Mouse (Mus musculus): ENCODE data around the gene Arhgap33. TPM values are rescaled to one million over a fixed set of nuclear protein-coding genes. Genes with fewer than 3 reads are reported as not detected.
"Not testable (repeated sequence)": the region's sequence is repeated elsewhere in the genome, so short reads cannot be mapped to it uniquely, and the experiment has no call there.

Arhgap33 gene
- total RNA-seq, 2 experiments from 2014 or later, result 0.31 to 0.47 TPM

DNA sequence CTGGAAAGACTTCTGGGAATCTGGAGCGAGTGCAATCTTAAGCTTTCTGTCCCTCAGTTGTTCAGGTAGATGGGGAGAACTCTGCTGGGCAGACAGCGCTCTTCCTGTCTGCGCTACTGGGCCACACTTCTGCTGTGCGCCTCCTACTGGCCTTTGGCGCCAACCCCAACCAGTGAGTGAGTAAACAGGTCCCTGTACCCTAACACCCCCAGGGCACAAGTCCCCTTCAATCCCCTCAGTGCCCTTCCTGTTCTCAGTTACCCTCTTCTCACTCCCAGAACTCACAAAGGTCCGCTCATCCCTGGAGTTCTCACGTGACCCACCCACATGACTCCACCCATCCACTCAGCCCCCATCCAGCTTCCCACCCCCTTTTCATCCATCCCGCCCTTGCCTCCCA is 16.5 kb downstream of the Arhgap33 start:
- intact Hi-C loops (cut with DNase I), result no loop called here
- TF ChIP-seq CTCF (IDR thresholded peaks at IDR 0.05), result no peak
- H3K4me3 ChIP-seq, result no peak overlapping the region
- H3K27ac ChIP-seq, result no peak overlapping the region
- no peak for DNase-seq

DNA sequence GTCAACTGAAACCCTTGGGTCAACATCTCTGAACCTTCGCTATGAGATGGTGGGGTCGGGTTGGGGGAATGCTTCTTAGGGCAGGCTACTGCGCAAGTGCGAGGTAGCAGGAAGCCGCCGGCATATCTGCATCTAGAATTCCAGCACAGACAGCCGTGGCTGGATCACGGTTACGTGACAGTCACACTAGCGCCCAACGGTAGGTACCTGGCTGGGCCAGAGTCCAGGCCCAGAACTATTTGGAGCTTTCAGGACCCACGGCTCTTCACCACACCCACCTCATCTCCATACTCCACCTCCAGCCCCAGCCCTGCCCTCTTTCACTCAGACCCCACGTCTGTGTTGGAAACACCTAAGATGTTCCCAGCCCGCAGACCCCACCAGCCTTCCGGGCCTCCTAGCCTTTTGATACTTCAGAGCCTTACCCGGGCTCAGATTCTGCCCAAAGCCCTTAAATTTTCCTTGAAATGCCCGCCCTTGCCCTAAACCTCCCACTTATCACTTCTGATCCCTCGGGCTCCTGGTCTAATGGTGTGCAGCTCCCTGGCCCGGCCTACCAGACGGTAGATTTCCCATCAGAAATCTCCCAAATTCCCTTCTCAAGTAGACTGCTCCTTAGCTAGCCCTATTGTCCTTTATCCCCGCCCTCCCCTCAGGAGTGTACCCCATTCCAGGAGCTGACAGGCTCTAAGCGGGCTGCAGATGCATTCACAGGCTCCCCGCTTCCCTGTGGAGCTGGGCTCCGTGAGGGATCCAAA is 19.7 kb downstream of the Arhgap33 start:
- no peak for DNase-seq
- intact Hi-C loops (cut with DNase I), result no loop called here
- no peak for TF ChIP-seq CTCF (IDR thresholded peaks at IDR 0.05)
- no peak overlapping the region for H3K4me3 ChIP-seq
- no peak overlapping the region for H3K27ac ChIP-seq

DNA sequence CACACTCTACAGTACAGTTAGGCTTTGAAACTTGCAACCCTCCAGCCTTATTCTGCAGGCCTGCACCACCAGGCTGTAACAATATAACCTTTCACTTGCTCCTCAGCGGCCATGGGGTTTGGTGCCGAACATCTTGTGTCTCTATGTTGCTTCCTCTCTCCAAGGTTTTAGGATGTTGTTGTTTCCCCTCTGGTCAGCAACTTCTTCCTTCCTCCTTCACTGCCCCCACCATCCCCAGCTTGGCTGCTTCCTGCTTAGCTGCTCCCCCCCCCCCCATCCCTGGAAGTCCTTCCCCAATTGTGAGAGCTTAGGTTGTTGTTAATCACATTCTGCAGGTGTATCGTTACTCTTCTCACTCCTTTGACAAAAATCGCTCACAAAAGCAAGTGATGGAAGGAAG is 26.8 kb downstream of the Arhgap33 start:
- intact Hi-C loops (cut with DNase I), result no loop called here
- TF ChIP-seq CTCF (IDR thresholded peaks at IDR 0.05), result no peak
- no peak for DNase-seq
- H3K27ac ChIP-seq, result no peak overlapping the region
- H3K4me3 ChIP-seq, result no peak overlapping the region

DNA sequence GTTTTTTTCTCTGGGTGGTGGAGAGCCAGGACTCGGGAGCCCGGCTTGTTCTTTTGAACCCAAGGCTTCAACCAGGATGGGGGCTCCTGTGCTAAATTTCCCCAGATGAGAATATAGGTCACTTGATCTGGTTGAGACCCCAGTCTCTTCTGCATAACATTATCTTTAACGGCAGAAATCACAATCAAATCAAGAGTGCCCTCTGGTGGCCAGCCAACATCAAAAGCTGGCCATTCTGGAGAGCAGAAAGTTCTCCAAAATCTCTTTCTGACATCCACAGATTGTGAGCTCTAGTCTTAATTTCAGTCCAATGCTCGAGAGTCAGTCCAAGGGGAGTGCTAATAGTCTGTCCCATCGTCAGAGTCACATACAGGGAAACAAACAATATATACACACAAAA is 33.7 kb downstream of the Arhgap33 start:
- DNase-seq; H3K27ac ChIP-seq; intact Hi-C loops (cut with DNase I); H3K4me3 ChIP-seq: not testable (repeated sequence)

DNA sequence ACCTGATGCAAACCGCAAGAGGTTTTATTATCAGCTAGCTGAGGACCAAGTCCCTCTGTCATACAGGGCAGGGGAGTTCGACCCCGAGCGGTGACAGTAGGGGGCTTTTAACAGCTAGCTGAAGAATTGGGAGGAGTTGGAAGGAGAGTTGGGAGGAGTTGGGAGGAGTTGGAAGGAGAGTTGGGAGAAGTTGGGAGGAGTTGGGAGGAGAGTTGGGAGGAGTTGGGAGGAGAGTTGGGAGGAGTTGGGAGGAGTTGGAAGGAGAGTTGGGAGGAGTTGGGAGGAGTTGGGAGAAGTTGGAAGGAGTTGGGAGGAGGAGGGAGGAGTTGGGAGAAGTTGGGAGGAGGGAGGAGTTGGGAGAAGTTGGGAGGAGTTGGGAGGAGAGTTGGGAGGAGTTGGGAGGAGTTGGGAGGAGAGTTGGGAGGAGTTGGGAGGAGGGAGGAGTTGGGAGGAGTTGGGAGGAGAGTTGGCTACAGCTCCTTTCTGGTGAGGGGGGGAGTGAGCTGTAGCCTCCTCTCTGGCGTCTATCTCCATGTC is 39.3 kb downstream of the Arhgap33 start:
- H3K4me3 ChIP-seq; H3K27ac ChIP-seq; intact Hi-C loops (cut with DNase I); DNase-seq: not testable (repeated sequence)

DNA sequence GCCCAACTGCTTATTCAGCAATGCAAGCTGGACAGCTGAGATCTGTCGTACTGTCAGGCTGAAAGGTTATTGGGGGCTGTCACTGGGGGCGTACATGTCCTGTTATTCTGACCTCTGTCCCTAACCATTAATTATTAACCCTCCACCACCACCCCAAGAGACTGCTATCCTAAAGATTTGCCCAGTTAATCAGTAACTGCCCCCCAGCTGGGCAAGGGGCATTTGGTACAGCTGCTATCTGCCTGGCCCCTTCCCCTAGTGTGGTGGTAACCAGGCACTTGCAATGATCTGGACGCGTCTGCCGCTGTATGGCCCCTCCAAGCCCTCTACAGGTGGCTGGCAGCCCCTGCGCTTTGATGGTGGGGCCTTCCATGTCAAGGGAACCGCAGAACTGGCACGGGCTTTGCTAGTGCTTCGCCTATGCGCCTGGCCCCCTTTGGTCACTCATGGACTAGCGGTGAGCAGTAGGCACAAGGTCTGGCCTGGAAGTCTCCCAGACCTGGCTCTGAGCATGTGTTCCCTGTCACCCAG is 41.4 kb downstream of the Arhgap33 start, which contains the start of gene Prodh2:
Gene Prodh2, plus strand, starts transcription at position 222 of the 531 bp plus-strand sequence.
- no peak within 1 kb of the TSS for H3K4me3 ChIP-seq
- TF ChIP-seq CTCF (IDR thresholded peaks at IDR 0.05), result no peak
- no peak within 1 kb of the TSS for H3K27ac ChIP-seq
- DNase-seq, result no peak
- intact Hi-C loops (cut with DNase I), result loop anchor here (5.0 kb wide), 1 partner anchor 121 kb away; no protein-coding TSS in a partner anchor

DNA sequence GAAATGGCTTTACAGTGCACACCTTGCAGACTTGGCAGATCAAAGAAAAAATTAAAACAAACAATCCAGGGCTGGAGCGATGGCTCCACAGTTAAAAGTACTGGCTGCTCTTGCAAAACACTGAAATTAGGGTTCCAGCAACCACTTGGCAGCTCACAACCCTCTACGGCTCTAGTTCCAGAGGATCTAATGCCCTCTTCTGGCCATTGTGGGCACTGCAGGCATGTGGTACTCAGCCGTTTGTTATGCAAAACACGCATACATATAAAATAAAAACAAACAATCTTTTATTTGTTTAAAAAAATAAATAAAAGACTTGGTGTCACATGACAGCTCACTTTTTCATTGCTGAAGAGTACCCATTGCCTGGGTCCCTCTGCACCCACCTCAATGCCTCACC is 42.1 kb downstream of the Arhgap33 start:
- no peak overlapping the region for H3K27ac ChIP-seq
- intact Hi-C loops (cut with DNase I), result loop anchor here (5.0 kb wide), 1 partner anchor 120 kb away; no protein-coding TSS in a partner anchor
- peak; percentile 82 for DNase-seq
- TF ChIP-seq CTCF (IDR thresholded peaks at IDR 0.05), result peak; percentile 85
- H3K4me3 ChIP-seq, result no peak overlapping the region

DNA sequence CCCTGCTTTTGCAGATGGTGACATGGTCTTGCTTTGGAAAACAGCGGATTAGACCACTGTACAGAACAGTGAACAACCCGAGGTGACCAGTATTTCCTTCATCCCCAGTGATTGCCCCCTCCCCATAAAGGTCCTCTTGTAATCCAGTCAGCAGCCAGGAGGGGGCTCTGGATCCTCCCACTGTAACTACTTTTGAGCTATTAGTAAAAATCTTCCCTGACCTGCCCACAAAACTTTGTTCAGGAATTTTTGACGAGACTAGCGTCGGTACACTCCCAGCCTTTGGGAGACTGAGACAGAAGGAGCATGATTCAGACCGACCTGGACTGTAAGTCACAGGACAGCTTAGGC is 43.9 kb downstream of the Arhgap33 start:
- no peak for TF ChIP-seq CTCF (IDR thresholded peaks at IDR 0.05)
- intact Hi-C loops (cut with DNase I), result loop anchor here (5.0 kb wide), 1 partner anchor 119 kb away; no protein-coding TSS in a partner anchor
- Histone ChIP-seq H3K27ac (no peak overlapping the region), H3K4me3 (no peak overlapping the region)
- no peak for DNase-seq

DNA sequence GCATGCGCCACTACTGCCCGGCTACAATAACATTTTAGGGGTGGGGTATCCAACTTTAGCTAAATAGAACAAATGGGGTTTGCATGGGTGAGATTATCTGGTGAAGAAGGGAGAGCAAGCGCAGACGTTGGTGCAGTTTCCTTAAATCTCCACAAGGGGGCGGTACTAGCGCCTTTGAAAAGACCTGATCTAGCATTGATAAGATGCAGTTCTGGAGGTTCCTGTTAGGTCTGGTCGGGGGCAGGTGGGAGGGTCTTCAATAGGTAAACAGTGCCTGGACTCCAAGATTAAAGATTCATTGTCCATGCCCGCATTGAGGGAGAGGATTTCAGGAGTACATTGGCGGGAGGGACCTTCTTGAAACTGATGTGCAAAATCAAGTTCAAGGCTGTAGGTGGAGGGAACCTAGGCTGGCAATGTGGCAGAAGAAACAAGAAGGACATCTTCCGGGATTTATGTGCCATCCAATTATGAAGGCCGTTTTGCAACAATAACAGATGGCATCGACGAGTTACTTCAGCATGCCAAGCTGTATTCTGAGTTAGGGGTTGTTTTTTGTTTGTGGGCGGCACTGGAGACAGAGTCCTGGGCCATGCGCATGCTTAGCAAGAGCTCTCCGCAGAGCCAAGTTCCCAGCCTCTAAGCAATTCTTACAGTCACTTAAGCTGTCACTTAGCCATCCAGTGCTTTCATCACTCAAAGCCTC is 44.5 kb downstream of the Arhgap33 start:
- Histone ChIP-seq H3K4me3 (peak overlapping the region; percentile 21; the same call in 1 of the 2 replicates), H3K27ac (no peak overlapping the region)
- intact Hi-C loops (cut with DNase I), result loop anchor here (5.0 kb wide), 1 partner anchor 118 kb away; no protein-coding TSS in a partner anchor
- DNase-seq, result no peak
- peak; percentile 67 for TF ChIP-seq CTCF (IDR thresholded peaks at IDR 0.05)

DNA sequence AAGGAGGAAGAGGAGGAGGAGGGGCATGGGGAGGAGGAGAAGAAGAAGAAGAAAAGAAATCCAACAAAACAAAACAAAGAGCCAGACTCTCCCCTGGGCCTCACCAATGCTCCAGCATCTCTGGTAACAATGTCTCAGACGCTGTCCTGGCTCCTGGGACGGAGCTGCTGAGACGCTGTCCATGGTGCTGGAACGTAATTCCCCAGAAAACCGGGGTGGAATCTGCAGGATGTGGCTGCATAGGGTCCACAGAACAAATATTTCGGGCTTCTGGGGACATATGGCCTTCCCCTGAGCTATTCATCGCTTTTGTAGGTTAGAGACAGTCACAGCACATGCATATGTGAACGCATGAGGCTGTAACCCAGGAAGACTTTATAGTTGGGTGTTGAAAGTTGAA is 50.6 kb downstream of the Arhgap33 start:
- no peak overlapping the region for H3K27ac ChIP-seq
- intact Hi-C loops (cut with DNase I), result no loop called here

DNA sequence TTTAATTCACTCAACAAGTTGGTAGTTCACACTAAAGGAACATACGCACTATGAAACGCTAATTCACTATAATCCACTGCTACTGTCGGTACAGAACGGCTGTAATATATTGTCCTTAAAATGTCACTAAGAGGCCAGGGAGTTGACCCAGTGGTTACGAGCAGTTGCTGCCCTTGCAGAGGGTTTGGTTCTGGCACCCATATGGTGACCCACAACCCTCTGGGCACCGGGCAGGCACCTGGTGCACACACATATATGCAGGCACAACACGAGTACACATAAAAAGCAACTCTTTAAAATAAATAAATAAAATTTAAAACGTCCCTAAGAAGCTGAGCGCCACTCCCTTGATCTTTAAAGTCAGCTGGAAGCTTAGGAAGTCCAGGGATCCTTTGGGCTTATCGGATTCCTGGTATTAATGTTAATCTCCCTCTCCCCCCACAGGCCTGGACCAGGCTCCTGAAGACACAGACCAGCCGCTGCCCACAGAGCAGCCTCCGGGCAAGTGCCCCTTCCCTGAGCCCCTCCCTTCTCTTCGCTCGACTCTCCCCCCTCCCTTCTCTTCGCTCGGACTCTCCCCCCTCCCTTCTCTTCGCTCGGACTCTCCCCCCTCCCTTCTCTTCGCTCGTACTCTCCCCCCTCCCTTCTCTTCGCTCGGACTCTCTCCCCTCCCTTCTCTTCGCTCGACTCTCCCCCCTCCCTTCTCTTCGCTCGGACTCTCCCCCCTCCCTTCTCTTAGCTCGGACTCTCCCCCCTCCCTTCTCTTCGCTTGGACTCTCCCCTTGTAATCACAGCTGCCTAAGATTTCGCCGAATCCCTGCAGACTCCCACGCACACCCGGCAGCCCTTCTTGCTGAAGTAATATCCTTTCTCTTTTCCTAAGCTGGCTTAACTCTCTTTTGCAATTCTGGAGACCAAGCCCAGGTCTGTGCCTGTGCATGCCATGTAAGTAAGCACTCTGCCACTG is 57.2 kb downstream of the Arhgap33 start:
- H3K27ac ChIP-seq, result no peak overlapping the region
- intact Hi-C loops (cut with DNase I), result no loop called here
- no peak for DNase-seq
- no peak for TF ChIP-seq CTCF (IDR thresholded peaks at IDR 0.05)
- peak overlapping the region; percentile 60 for H3K4me3 ChIP-seq

More for the DNA sequence above, 50.6 kb downstream of the Arhgap33 start:
- DNase-seq, result no peak
- H3K4me3 ChIP-seq, result no peak overlapping the region
- TF ChIP-seq CTCF (IDR thresholded peaks at IDR 0.05), result no peak

DNA sequence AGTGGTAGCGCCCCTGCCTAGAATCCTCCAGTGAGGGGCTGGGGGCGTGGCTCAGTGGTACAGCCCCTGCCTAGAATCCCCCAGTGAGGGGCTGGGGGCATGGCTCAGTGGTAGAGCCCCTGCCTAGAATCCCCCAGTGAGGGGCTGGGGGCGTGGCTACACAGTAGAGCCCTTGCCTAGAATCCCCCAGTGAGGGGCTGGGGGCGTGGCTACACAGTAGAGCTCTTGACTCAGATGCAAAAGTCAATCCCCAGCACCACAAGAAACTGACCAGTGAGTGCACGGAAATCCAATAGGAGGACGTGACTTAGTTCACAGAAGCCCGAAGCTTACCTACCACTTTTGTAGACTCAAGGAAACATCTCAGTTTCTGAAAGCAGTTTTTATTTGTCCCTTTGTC is 58.7 kb downstream of the Arhgap33 start:
- intact Hi-C loops (cut with DNase I); H3K27ac ChIP-seq; H3K4me3 ChIP-seq; DNase-seq: not testable (repeated sequence)

All from gastrocnemius, adult 2 months (tissue).